Mouse (Mus musculus) ES-E14 (cell line): ENCODE results near the gene Rnf144a. TPM values are rescaled to one million over a fixed set of nuclear protein-coding genes. Genes with fewer than 3 reads are reported as not detected.

Experiments
- DNase-seq: peaks from one replicate; pipeline ENCODE4 v3.0.0-alpha.2; 2013; ENCODE audit warnings: low read depth, low spot score
- H3K27ac ChIP-seq: 2 replicates; pipeline ENCODE4 v1.5.1; 2012; ENCODE audit warnings: low read depth, mild to moderate bottlenecking, low read length, moderate library complexity, mixed read lengths; ENCODE audit not compliant: poor library complexity, insufficient read depth, severe bottlenecking
- H3K36me3 ChIP-seq: 2 replicates; pipeline ENCODE4 v1.6.1; 2012; ENCODE audit warnings: mild to moderate bottlenecking, low read length, moderate library complexity, mixed read lengths; ENCODE audit not compliant: control insufficient read depth, poor library complexity, insufficient read depth, severe bottlenecking
- H3K4me1 ChIP-seq, 2 experiments: fragments of 150-350 bp in 1 of 2; sonication (generic) in 1 of 2; 2 replicates each; pipeline ENCODE4 v1.6.1; 2012; ENCODE audit warnings: low read length in 2 of 2, mild to moderate bottlenecking in 1 of 2, mixed read lengths in 1 of 2; ENCODE audit not compliant: control insufficient read depth in 2 of 2, insufficient read depth in 2 of 2, poor library complexity in 1 of 2
- H3K4me3 ChIP-seq, 2 experiments: fragments of 150-350 bp in 1 of 2; sonication (generic) in 1 of 2; 2 replicates each; pipeline ENCODE4 v1.5.1; 2012; ENCODE audit warnings: low read length in 2 of 2, low read depth in 1 of 2, mild to moderate bottlenecking in 1 of 2, mixed read lengths in 1 of 2; ENCODE audit not compliant: insufficient read depth in 1 of 2, poor library complexity in 1 of 2, severe bottlenecking in 1 of 2
- H3K9ac ChIP-seq: 2 replicates; pipeline ENCODE4 v1.6.1; 2012; ENCODE audit warnings: low read depth, mild to moderate bottlenecking, low read length, mixed read lengths; ENCODE audit not compliant: poor library complexity, insufficient read depth, severe bottlenecking
- H3K9me3 ChIP-seq: fragments of 150-350 bp; sonication (generic); 2 replicates; pipeline ENCODE4 v1.6.1; 2012; ENCODE audit warnings: low read depth, mild to moderate bottlenecking, low read length; ENCODE audit not compliant: control insufficient read depth, insufficient read depth
- CHD2 ChIP-seq: IDR thresholded peaks from 2 replicates; pipeline ENCODE4 v1.6.1; 2014; ENCODE audit warnings: mild to moderate bottlenecking, low read depth, low read length, inconsistent platforms
- HCFC1 ChIP-seq: IDR thresholded peaks from 2 replicates; pipeline ENCODE4 v1.6.1; 2012; ENCODE audit warnings: low read length, inconsistent platforms, borderline replicate concordance; ENCODE audit not compliant: insufficient read depth
- MAFK ChIP-seq: IDR thresholded peaks from 2 replicates; pipeline ENCODE4 v1.6.1; 2014; ENCODE audit warnings: mild to moderate bottlenecking, low read depth, low read length, inconsistent platforms; ENCODE audit not compliant: insufficient read depth
- ZC3H11A ChIP-seq: IDR thresholded peaks from 2 replicates; pipeline ENCODE4 v1.6.1; 2012; ENCODE audit warnings: low read depth, mild to moderate bottlenecking, inconsistent platforms, low read length, borderline replicate concordance
- ZNF384 ChIP-seq: IDR thresholded peaks from 2 replicates; pipeline ENCODE4 v1.6.1; 2012; ENCODE audit warnings: low read depth, low read length, inconsistent platforms
- in situ Hi-C, 2 experiments: fragments of 600-800 bp; cut with MboI; formaldehyde crosslinking; loops; one replicate each; pipeline ENCODE4 v1.15.1; 2025; ENCODE audit warnings: low sequenced_read_pairs in 2 of 2, inconsistent platforms in 1 of 2; ENCODE audit not compliant: unreplicated experiment in 2 of 2
- total RNA-seq: library from RNA; depleted of rRNA; stranded (reverse); fragments of 300-350 nt; gene quantifications from 2 replicates; pipeline ENCODE4 v1.2.3, GENCODE M21; 2012

Rnf144a gene
- total RNA-seq, 1 experiment: 1.6 TPM

GRCm38 (mm10) chr12:26364822-26365221 lies 50.2 kb downstream of the Rnf144a start:
- no peak for DNase-seq
- Histone ChIP-seq H3K27ac (no peak overlapping the region), H3K4me3 (no peak overlapping the region), H3K4me1 (no peaks in the 10 kb centered on the region), H3K36me3 (no peaks in the 10 kb centered on the region), H3K9ac (no peak overlapping the region), H3K9me3 (no peaks in the 10 kb centered on the region)
- TF ChIP-seq CHD2 (no peak), HCFC1 (no peak), ZC3H11A (no peak), MAFK (no peak), ZNF384 (no peak)
- in situ Hi-C loops: no loop called here

- Histone ChIP-seq H3K4me3 (no peak overlapping the region), H3K36me3 (no peaks in the 10 kb centered on the region), H3K27ac (no peak overlapping the region), H3K9me3 (no peaks in the 10 kb centered on the region), H3K4me1 (no peaks in the 10 kb centered on the region), H3K9ac (no peak overlapping the region)
- DNase-seq: no peak
- TF ChIP-seq MAFK: no peak
- in situ Hi-C loops: no loop called here
Observed at GRCm38 (mm10) chr12:26360946-26361523, 54.0 kb downstream of the Rnf144a start.

DNA sequence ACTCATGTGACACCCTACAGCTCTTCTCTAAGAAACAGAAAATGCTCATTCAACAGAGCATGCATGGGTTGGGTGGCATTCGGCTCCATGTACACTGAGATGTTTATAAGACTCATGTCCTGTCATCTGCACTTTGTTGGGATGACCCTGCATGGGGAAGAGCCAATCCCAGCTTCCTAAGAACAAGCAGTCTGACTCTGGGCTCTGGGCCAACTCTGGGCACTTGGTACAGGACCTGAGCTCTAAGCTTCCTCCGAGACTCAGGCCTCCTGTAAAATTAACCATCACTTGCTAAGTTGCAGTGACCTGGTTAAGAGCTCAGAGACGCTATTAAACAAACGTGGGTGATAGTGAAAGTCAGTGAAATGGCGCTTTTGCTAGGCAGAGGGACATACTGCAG lies 55.2 kb downstream of the Rnf144a start:
- Histone ChIP-seq H3K4me3 (no peak overlapping the region), H3K4me1 (no peaks in the 10 kb centered on the region), H3K9ac (no peak overlapping the region), H3K36me3 (no peaks in the 10 kb centered on the region), H3K9me3 (no peaks in the 10 kb centered on the region), H3K27ac (no peak overlapping the region)
- TF ChIP-seq MAFK (no peak), HCFC1 (no peak), CHD2 (no peak), ZNF384 (no peak), ZC3H11A (no peak)
- in situ Hi-C loops: no loop called here
- no peak for DNase-seq

- H3K9ac ChIP-seq: no peak overlapping the region
- in situ Hi-C loops: no loop called here
- TF ChIP-seq HCFC1 (no peak), ZC3H11A (no peak), CHD2 (no peak), ZNF384 (no peak), MAFK (no peak)
Observed at GRCm38 (mm10) chr12:26359241-26359640, 55.8 kb downstream of the Rnf144a start.

DNA sequence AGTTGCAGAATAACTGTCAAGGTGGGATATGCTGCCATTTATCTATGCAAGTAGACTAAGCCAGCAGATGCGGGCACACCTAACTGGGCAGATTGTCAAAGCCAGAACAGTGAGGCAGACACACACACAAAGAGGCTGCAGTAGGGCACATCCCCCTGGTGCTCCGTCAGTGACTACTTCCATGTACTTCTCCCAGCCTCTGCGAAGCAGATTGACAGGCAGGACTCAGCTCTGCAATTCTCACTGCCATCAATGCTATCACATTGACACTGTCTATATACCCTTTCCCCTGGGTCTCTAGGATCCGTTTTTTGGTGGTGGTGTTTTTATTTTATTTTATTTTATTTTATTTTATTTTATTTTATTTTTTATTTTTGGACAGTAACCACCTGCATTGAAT lies 57.8 kb downstream of the Rnf144a start:
- Histone ChIP-seq H3K36me3 (no peaks in the 10 kb centered on the region), H3K9ac (no peak overlapping the region), H3K27ac (no peak overlapping the region), H3K4me3 (no peak overlapping the region), H3K9me3 (no peaks in the 10 kb centered on the region), H3K4me1 (no peaks in the 10 kb centered on the region)
- DNase-seq: no peak
- in situ Hi-C loops: no loop called here
- TF ChIP-seq HCFC1: no peak
- TF ChIP-seq ZC3H11A: no peak
- TF ChIP-seq ZNF384: no peak
- TF ChIP-seq MAFK: no peak
- TF ChIP-seq CHD2: no peak

More at GRCm38 (mm10) chr12:26359241-26359640, 55.8 kb downstream of the Rnf144a start:
- Histone ChIP-seq H3K4me3 (no peak overlapping the region), H3K36me3 (no peaks in the 10 kb centered on the region), H3K4me1 (no peaks in the 10 kb centered on the region), H3K27ac (no peak overlapping the region), H3K9me3 (no peaks in the 10 kb centered on the region)
- no peak for DNase-seq
